Mouse (Mus musculus): ENCODE measurements around the gene Epha1.

DNA sequence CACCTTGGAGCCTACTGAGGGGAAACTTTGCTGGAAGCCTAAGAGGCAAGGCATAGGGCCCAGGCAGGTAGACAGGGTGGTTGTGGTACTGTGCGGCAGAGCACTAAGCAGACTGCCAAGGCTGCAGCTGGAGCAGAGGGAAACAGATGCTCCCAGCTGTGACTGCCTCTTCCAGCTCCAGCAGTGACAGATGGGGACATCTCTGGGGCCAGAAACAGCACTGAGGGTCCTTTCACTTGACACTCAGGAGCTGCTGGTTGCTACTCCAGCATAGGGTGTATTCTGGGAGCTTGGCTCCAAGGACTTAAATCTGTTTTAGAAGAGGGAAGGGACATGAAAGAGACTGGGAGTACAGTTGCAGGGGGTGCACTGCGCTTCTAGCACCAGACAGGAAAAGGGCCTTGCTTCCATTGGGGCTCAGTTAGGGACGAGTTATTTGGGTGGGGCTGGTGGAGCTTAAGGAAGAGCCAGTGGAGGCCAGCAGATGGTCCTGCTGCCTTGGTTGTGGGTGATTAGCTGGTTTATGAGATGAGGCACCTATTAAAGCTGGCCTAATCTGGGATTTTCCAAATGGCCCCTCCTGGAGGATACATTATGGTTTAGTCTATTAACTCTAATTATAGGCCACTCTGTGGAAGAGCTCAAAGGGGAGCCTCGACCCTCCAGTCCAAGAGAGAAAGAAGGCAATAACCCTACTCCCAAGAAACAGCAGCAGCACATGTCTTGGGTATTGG is 2.3 kb downstream of the Epha1 start:
- TF ChIP-seq POLR2A (IDR thresholded peaks at IDR 0.05; ENCODE audit: insufficient read depth, low read length) = no peak
- TF ChIP-seq CTCF (IDR thresholded peaks at IDR 0.05; ENCODE audit: low read depth, low read length) = no peak
- no peak for TF ChIP-seq EP300 (IDR thresholded peaks at IDR 0.05; ENCODE audit: insufficient read depth, low read depth, low read length)

Measured in ES-Bruce4 (cell line).